Mouse (Mus musculus) layer of hippocampus, postnatal 10 days (tissue): ENCODE measurements around the gene Faim. TPM values are rescaled to one million over a fixed set of nuclear protein-coding genes. Genes with fewer than 3 reads are reported as not detected.
A peak's percentile ranks its signal among the peaks of the same experiment; 100 is the strongest.

ENCODE experiments used
- DNase-seq, 2 experiments: peaks; one replicate each; pipeline ENCODE4 v3.0.0; 2021; ENCODE audit warnings: low spot score in 2 of 2
- long read RNA-seq: library from polyadenylated mRNA; stranded (forward); transcript quantifications from one replicate; pipeline ENCODE4 v2.0.0, GENCODE M21; 2023
- total RNA-seq, 2 experiments: library from RNA; stranded (reverse); gene quantifications; 2 replicates each; pipeline ENCODE4 v1.2.3; 2021

Gene Faim
- 10 to 100 TPM; 56.5 to 57.3 TPM for total RNA-seq
- long read RNA-seq, full-length matches to known transcripts: 70 of 99 reads
- long read RNA-seq, partial matches to known transcripts: 25 of 99 reads
- long read RNA-seq, other reads (novel, unspliced or antisense): 4 of 99 reads

GRCm38 (mm10) chr9:98985800-98986475 lies at the start of gene Faim:
Gene Faim, plus strand, starts transcription at chr9:98986373.
- peak; percentile 100 for DNase-seq

DNA sequence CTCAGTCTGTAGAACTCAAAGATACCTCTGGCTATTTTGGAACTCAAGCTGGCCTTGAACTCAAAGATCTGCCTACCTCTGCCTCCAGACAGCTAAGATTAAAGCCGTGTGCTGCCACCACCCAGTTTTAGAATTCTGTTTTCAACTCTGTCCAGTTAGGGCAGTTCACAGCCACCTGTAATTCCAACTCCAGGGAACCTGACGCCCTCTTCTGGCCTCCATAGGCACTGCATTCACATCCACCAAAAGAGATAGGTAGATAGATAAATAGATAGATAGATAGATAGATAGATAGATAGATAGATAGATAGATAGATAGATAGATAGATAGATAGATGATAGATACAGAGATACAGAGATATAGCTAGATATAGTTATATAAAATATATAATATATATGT lies 46.9 kb upstream of the Faim start:
- peak in 1 of 2 experiments; percentile 25 for DNase-seq

DNA sequence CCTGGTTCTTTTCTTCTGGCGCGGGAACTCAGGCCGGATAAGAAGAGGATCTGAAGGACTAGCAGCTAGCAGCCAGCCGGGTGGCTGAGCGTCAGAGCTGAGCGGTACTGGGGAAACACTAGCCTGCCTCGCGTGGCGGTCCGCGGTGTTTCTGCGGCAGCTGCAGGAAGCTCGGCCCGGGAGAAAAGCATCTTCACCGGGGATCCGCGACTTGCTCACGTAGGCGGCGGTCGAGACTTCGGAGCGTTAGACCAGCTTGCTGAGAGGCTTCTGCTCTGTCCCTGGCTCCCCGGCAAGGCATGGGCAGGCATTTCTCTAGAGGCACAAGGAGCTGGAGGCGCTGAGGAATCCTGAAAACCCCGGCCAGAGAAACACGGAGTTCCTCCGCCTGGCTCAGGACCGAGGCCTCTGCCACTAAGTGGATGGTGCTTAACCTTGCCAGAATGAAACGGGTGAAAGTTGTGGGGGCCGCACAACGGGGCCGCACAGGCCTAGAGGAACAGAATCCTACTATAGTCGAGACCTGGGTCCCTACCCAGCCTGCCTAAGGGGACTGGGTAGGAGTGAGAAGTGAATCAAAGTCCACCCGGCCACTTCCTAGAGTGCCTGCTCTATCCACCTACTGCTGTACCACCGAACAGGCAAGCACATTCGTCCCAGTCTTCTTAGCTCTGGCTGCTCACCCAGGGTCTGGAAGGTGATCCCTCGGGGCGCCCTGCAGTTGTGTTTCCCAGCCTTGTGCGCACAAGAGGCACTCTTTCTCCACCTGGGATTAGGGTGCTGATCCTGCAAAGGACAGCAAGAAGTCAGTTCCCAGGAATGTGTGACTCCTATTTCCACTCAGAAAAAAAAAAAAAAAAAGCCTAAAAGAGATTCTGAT lies 33.8 kb upstream of the Faim start:
- no peak for DNase-seq

DNA sequence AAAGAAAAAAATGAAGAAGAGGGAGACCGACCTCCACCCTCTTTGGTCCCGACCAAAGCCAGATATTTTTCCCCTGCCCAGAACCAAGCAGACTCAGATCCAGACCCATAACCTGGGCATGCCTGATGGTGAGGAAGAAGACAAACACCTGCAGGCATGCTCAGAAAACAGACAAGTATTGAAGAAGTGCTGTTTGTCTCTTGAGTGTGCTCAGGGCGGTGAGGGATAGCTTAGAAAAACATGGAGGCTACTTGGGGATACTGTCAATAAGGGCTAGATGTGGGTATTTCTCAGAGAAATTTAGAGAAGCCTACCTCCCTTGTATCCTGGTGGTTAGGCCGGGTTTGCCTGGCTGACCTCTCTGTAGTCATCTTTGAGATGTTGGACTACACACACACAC lies 32.9 kb upstream of the Faim start:
- DNase-seq: no peak

- DNase-seq: no peak
Observed at GRCm38 (mm10) chr9:98953830-98954229, 32.3 kb upstream of the Faim start.

- DNase-seq: no peak
Observed at GRCm38 (mm10) chr9:98954391-98955102, 31.6 kb upstream of the Faim start.

GRCm38 (mm10) chr9:98955103-98955715 lies 31.0 kb upstream of the Faim start, which contains the start of gene Foxl2:
Gene Foxl2, plus strand, starts transcription at chr9:98955288.
- DNase-seq: no peak

GRCm38 (mm10) chr9:98955716-98956224 lies 30.4 kb upstream of the Faim start:
- DNase-seq: no peak

DNA sequence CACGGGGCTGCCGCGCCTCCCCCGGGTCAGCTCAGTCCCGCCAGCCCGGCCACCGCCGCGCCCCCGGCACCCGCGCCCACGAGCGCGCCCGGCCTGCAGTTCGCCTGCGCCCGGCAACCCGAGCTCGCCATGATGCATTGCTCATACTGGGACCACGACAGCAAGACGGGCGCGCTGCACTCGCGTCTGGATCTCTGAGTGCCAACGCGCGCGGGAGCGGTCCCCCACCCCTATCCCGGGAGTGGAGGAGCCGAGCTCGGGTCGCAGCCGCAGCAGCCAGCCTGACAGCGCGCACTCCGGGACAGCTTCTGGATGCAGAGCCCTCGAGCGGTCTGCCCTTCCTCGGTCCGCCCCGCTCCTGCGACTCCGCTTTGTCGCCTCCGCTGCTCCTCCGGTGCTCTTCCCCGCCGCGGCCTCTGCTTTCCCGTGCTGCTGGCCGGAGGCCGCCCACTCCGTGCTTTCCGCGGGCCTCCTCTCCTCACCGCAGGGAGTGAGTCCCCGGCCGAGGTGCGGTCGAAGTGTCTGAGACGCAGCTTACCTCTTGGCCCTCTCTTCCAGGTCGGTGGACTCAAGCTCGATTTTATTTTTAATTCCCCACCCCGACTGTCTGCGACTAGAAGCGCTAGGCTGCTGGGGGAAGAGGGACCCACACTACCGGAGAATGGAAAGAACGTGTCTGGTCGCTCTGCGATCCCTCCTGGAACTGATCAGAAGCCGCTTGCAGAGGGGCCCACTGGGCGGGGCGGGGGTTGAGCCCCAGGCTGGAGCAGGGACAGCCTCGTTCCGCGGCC lies 29.4 kb upstream of the Faim start:
- DNase-seq: no peak

DNA sequence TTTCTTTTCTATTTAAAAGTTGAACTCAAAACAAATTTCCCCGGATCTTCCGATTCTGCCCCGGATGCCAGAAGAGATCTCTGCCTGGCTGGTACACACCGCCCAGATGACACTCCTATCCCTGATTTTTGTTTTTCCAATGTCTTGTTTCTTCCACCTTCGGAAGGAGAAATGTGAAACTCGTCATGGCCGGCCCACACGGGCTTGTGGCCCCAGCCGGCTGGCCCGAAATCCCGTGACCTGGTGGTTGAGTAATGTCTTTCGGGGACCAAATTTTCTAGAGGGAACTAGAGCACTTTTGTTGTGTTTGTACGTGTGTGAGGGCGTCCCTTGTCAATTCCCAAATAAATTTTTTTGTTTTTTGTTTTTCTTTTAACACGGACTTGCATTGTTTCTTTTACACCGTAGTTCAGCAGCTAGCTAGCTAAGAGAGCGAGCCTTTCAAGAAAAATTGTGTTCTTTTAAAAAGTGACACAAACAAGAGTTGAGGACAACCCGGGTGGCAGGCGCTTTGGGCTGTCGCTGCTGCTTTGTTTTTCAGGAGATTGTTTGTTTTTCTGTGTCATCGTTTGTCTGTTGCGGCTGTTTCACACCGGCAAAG lies 28.3 kb upstream of the Faim start:
- DNase-seq: no peak

DNA sequence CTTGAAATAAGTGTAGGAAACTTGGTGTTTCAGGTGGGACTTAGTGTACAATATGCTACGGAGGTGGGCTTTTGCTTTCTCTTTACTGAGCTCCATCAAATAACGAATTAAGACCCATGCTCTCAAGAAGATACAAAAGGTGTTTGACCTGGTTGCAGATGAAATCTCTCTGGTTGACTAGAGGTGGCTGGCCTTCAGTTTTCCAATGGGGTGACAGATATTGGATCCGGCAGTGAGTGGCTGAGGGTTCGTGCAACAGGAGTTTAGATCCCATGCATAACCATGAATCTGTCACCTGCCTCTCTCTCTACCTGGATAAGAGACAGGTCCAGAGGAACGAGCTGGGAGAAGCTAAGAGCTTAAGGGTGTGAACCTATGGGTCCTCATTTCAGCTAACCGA lies 27.5 kb upstream of the Faim start:
- no peak for DNase-seq

DNA sequence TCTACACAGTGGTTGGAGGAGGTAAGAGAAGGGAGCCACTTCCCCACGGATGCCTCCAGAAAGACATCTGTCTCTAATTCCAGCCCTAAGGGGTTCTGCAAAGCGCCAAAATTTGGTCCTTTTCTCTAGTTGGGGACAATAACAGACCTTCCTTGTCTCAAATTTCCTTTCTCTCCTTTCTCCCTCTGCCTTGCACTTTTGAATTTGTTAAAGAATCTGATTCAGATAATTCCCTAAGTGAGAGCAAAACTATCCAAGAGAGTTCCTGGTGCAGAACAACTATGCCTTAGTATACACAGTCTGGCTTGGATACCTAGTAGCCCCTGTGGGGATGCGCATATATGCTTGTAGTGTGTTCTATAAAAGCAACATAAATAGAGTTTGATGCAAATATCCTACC lies 26.3 kb upstream of the Faim start:
- no peak for DNase-seq

DNA sequence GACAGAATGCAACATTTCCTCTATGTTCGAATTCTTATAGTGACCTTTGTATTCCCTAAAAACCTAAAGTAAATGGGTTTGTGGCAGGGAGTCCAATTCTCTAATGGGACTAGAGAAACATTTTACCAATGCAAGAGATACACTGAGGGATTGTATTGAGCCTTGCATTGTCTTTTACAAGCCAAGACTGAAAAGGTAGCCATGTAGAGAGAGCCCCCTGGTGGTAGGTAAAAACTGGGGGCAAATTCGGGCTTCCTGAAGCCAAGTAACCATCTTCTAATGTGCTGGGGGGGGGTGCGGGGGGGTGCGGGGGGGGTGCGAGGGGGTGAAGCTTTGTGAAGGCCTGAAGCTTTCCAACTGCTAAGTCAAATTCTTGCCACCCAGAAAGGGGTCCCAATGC lies 25.8 kb upstream of the Faim start:
- no peak for DNase-seq

DNA sequence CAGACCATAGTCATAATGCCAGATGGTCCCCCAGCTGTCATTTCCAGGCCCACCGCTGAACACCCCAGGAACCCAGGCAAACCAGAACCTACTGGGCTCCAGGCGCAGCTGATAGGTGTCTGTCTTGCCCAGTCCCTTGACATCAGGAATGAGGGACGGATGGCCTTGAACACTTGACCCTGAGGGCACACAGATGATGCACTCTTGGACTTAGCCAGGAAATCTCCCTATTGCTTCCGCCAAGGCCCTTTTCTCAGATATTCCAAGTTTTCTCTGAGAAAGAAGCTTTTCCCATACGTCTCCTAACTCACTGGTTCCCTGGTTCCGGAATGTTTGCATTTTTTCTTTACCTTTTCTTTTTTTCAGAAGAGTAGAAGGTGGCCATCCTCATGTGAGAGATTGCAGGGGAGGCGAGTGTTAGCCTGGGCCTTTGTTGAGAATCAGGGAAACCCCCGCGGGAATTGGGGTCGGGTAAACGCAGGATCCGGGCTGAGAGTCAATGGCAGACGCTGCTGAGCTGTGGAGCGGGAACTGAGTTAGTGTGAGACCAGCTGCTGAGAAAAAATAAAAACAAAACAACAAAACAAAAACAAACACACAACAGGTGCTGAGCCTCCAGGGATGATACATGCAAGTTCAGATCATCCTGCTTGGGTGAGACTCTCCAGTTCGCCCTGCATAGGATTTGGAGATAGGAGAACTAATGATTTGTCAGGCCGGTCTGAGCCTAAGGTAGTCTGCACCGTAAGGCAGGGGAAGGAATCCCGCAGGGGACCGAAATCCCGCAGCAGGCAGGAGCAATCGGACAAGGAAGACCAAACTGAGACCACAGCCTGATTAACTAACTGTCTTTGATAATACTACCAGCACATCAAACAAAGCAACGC lies 24.3 kb upstream of the Faim start:
- no peak for DNase-seq

DNA sequence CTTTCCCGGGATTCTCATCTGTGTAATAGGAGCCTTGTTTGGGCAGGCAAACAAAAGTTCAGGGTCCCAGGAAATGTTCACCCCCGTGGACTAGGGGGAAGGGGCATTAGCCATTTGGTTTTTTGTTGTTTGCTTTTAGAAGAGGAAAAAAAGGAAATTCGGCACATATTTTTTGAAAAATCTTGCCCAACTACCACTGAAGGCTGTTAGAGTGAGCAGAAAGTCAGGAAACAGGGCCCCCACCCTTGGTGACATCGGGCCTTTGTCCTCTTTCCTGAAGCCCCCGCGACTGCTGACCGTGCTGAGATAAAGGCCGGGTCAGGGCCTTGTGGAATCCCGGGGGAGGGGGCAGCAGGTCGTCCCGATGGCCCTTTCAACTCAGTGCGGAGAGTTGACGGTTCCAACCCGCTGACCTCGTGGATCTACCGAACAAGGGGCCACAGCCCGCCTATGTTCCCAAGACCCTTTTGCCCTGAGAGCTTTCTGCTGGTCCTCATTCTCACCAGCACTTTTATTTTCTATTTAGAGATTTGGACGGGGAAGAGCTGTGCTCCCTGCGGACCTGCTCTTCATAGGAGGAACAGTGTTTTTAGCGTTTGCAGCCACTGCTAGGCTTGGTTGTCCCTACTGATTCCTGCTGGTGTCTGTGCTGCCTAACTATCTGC lies 23.6 kb upstream of the Faim start:
- DNase-seq: no peak

GRCm38 (mm10) chr9:98963661-98964060 lies 22.5 kb upstream of the Faim start:
- DNase-seq: no peak

- peak; percentile 44 to 56 for DNase-seq
Observed at GRCm38 (mm10) chr9:98965084-98965483, 21.1 kb upstream of the Faim start.

GRCm38 (mm10) chr9:98973101-98973521 lies 13.1 kb upstream of the Faim start:
- no peak for DNase-seq
